Mouse (Mus musculus): ENCODE data around the gene Mmp20. TPM values are rescaled to one million over a fixed set of nuclear protein-coding genes. Genes with fewer than 3 reads are reported as not detected.
A peak's percentile ranks its signal among the peaks of the same experiment; 100 is the strongest.

Gene Mmp20
- not detected for total RNA-seq (2021)

DNA sequence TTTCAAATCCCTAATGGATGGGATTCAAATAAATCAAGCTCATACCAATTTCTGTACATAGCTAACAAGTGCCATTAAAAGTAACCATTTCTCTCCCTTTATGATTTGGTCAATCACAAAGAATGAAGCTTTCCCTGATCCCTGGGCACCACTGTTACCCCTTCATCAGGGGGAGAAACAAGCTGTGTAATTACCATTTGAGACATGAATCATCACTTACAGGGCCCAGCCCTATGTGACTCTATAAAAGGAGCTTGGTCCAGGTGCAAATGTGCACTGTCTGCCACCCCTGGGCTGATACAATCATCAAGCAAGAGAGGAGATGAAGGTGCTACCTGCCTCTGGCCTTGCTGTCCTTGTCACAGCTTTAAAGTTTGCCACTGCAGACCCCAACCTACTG, at the start of gene Mmp20:
Mmp20 (plus strand) TSS at position 301 of the 400 bp plus-strand sequence.
- intact Hi-C loops (cut with DNase I) = no loop called here
- DNase-seq (ENCODE audit: low spot score in 2 of 2) = no peak

DNA sequence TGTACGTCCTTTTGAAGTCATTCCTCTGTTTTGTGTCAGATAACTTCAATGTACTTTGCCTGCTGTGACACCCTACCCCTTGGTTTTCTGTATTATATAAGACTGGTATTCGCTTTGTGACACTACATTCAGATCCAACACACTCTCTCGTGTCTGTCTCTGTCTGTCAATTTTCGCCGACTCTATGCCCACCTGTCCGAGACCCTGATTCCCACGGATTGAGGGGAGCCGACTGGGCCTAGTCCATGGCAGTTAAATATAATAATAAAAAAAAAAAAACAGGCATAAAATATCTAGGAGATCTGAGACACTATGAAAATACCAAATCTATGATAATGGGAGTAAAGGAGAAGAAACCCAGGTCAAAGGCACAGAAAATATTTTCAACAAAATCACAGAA, 38.0 kb upstream of the Mmp20 start:
- intact Hi-C loops (cut with DNase I) = no loop called here
- DNase-seq (ENCODE audit: low spot score in 2 of 2) = no peak

- intact Hi-C loops (cut with DNase I) = no loop called here
- DNase-seq (ENCODE audit: low spot score in 2 of 2) = no peak
Observed at GRCm38 (mm10) chr9:7593272-7593812, 34.7 kb upstream of the Mmp20 start.

DNA sequence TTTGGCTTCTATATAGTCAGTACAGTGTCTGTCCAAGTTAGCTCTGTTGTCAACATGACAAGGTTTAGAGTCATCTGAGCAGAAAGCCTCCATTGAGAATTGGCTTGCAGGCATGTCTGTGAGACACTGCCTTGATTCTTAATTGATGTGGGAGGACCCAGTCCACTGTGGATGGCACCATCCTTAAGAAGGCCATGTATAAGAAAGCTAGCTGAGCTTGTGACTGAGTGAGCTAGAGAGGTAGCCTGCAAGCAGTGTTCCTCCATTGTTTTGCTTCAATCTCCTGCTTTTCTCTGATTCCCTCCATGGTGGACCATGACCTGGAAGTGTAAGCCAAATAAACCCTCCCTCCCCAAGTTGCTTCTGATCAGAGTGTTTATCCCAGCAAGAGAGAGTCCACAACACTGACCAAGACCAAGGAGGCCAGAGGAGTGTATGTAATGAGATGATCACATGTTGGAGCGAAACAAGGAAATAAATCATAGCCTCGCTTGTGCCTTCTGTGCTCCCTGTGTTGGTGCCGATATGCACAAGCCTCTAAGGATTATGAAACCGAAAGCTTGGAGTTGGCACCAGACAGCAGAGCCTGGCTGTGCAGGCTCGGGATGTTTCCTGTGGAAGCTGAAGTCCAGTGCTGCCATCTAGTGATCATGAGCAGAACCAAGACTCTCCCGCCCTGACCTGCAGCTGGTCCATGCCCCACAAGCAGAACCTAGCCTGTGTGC, 33.1 kb upstream of the Mmp20 start:
- intact Hi-C loops (cut with DNase I) = loop anchor here (1.0 to 5.0 kb wide), 3 partner anchors 43 to 379 kb away; no protein-coding TSS in a partner anchor
- peak; percentile 82 to 91 for DNase-seq (ENCODE audit: low spot score in 2 of 2)

- peak; percentile 66 to 74 for DNase-seq (ENCODE audit: low spot score in 2 of 2)
- intact Hi-C loops (cut with DNase I) = loop anchor here (1.0 to 5.0 kb wide), 4 partner anchors 234 to 604 kb away; partner anchors contain the start of gene Birc2
Observed at GRCm38 (mm10) chr9:7602982-7603742, 24.9 kb upstream of the Mmp20 start.

DNA sequence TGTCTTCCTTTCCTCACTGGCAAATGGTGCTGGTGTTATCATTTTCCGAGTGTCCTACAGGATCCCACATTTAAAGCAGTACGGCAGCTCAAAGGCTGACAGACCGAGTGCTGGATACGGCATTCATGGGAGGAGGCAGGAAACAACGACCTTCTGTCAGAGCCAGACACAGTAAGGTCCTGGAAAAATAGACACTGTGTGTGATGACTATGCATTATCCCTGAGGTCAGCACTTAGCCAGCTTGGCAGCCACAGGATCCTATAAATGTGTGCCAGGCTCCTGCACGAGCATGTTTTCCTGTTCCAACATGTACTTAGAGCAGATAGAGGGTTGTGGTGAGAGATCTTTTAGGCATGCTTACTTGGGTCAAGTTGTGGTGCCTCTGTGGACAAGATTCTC, 24.0 kb upstream of the Mmp20 start:
- DNase-seq (ENCODE audit: low spot score in 2 of 2) = no peak
- intact Hi-C loops (cut with DNase I) = loop anchor here (5.0 kb wide), 3 partner anchors 233 to 603 kb away; partner anchors contain the start of gene Birc2

- intact Hi-C loops (cut with DNase I) = loop anchor here (5.0 kb wide), 1 partner anchor 217 kb away; no protein-coding TSS in a partner anchor
- DNase-seq (ENCODE audit: low spot score in 2 of 2) = no peak
Observed at GRCm38 (mm10) chr9:7605638-7606037, 22.4 kb upstream of the Mmp20 start.

DNA sequence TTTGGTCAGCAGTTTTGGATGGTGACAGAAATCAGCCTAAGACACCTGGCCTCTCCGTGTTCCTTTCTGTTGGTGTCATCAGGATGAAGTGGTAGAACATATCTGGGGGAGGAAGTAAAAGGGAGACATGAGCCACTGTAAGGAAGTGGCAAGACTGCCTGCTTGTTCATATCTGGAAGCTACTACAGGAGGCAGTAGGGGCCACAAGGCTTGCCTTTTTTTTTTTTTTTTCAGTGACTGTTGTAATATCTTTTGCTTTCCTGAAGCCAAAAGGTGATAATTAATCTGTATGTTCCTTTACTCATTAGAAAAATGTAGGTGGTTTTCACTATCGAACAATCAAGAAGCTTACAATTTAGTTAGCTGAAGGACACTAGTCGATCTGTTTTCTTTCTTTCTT, 5.4 kb upstream of the Mmp20 start:
- no peak for DNase-seq (ENCODE audit: low spot score in 2 of 2)
- intact Hi-C loops (cut with DNase I) = no loop called here

GRCm38 (mm10) chr9:7633936-7634335, 5.9 kb downstream of the Mmp20 start:
- intact Hi-C loops (cut with DNase I) = no loop called here
- DNase-seq (ENCODE audit: low spot score in 2 of 2) = no peak

DNA sequence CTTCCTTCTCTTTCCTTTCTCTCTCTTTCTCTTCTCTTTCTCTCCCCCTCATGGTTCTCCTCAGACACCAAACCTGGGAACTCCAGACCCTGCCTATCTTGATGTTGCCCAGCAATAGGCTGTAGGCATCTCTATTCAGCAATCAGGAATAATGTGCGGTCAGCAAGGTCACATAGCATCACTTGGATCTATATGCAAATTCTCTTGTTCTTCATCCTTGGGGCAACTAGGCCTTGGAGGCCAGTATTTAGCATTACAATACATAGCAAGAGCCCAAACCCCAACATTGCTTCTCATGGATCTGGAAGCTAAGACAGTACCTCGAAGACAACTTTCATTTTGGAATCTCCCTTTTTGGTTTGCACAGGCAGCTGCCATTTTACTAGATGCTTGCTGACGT, 19.9 kb downstream of the Mmp20 start:
- DNase-seq (ENCODE audit: low spot score in 2 of 2) = no peak
- intact Hi-C loops (cut with DNase I) = no loop called here

GRCm38 (mm10) chr9:7650397-7651180, 22.6 kb downstream of the Mmp20 start:
- no peak for DNase-seq (ENCODE audit: low spot score in 2 of 2)
- intact Hi-C loops (cut with DNase I) = no loop called here

DNA sequence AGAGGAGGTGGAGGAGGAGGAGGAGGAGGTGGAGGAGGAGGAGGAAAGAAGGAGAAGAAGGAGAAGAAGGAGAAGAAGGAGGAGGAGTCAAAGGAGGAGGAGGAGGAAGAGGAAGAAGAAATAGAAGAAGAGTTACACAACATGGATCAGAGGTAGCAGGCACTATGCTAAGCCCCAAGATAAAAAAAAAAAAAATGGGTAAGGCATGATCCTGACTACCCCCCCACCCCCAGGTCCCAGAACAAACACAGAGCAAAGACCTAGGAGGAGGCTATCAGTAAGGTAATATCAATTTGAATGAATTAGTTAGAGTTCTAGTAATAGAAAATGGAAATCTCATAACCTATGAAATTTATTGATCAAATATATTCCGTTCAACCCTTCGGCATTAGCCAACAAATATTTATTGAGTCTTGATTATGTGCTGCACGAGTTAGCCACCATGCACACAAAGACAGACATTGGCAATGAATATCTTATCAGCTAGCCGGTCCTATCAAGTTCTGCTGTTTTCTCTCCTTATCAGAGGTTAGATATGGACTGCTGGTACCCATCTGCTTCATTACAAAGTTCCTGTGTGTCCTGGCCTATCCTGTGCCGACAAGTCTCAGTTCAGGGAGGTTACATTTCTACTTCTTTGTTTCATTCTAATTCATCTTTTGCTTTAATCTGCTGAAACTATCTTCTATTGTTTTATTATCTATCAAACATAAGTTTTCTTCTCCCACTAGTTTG, 24.5 kb downstream of the Mmp20 start:
- intact Hi-C loops (cut with DNase I) = no loop called here
- no peak for DNase-seq (ENCODE audit: low spot score in 2 of 2)

GRCm38 (mm10) chr9:7657946-7658345, 29.9 kb downstream of the Mmp20 start:
- intact Hi-C loops (cut with DNase I) = no loop called here
- DNase-seq (ENCODE audit: low spot score in 2 of 2) = no peak

DNA sequence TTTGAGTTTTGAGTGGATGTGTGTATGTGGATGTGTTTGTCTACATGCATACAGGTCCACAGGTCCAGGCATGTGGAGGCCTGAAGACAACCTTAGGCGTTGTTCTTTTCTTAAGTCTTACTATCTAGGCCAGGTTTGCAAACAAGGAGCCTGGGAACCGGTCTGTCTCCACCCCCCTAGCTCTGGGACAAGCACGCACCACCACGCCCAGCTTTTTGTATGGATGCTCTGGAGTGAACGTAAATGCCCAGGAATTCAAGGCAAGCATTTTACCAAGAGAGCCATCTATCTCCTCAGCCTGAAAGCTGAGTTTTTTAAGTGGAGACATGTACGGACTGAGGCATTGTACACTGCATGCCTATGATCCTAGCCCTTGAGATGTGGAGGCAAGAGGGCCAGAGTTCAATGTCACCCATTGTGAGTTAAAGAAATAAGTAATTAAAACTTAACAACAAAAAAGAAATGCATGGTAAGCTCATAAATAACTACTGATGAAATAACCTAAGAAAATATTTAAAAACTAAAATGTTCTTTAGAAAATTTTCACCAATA, 31.5 kb downstream of the Mmp20 start:
- intact Hi-C loops (cut with DNase I) = no loop called here
- DNase-seq (ENCODE audit: low spot score in 2 of 2) = no peak

- intact Hi-C loops (cut with DNase I) = no loop called here
- DNase-seq (ENCODE audit: low spot score in 2 of 2) = no peak
Observed at GRCm38 (mm10) chr9:7661371-7661770, 33.3 kb downstream of the Mmp20 start.

GRCm38 (mm10) chr9:7669674-7670073, 41.6 kb downstream of the Mmp20 start:
- intact Hi-C loops (cut with DNase I) = no loop called here
- DNase-seq (ENCODE audit: low spot score in 2 of 2) = no peak

GRCm38 (mm10) chr9:7672985-7673384, 45.0 kb downstream of the Mmp20 start:
- intact Hi-C loops (cut with DNase I) = no loop called here
- DNase-seq (ENCODE audit: low spot score in 2 of 2) = no peak

DNA sequence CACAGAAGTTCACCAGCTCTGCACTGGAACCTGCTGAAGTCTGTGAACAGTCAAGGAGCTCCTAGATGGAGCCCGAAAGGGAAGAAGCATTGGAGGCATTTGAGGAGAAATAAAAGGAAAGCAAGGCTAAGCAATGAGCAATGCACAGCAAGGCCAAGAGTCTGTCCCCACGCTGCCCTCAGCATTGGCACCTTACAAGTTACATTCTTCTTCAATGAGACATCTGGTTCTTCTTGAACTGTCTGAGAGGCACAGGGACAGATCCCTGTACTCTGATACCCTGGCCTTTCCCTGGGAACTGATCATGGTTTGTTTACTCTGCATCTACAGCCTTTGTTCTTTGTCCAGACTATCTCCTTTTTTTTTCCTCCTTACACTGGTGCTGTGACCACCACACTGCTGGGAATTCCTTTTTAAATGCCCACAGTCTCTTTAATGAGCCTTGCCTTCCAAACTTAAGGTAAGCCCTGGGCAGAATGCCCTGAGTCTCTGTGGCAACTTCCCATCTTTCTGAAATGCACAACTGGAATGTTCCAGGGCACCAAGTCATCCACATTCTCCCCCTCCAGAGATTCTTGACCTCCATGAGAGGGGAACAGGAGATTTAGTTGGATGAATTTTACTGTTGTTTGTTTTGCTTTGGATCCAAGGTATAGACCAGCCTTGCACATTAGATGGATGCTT, 50.3 kb downstream of the Mmp20 start:
- DNase-seq (ENCODE audit: low spot score in 2 of 2) = no peak
- intact Hi-C loops (cut with DNase I) = no loop called here
